Mouse (Mus musculus) cerebral cortex, adult 2 months (tissue): ENCODE results near the gene Sema3a.

Experiments used
- WGBS: fragments of 180-500 bp; shearing (Covaris S2); methylation state at CpG from one replicate; pipeline ENCODE4 v1.1.7; 2018; 5-methylcytosine and 5-hydroxymethylcytosine counted together

Sema3a gene

DNA sequence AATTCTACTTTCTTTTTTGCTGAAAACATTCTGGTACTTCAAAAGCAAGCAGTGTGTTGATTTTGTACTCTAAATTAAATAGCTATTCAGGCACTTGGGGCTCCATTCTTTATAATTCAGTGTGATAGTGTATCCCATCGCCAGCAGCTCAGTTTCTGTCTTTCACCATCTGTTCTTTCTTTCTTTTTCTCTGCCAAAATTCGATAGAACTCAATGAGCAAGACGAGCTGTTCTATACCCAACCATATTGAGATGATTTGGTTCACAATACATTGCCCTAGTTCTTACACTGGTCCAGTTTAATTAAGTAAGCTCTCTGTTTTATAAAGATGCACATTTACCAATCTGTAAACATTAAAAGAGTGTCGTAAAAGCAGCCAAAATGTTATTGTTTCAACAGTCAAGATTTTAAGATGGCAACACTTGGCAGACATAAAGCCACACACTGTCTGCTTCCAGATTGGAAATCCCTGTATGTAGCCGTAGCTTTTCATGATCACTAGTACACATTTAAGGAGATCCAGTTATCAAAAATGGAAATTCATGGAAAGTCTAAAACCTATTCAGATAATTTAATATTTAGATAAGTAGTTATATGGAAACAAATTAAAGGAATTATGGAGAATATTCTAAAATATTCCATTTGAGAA, 296.2 kb downstream of the Sema3a start:
- 24% methylated on average over 5 of the region's 5 CpGs for WGBS

DNA sequence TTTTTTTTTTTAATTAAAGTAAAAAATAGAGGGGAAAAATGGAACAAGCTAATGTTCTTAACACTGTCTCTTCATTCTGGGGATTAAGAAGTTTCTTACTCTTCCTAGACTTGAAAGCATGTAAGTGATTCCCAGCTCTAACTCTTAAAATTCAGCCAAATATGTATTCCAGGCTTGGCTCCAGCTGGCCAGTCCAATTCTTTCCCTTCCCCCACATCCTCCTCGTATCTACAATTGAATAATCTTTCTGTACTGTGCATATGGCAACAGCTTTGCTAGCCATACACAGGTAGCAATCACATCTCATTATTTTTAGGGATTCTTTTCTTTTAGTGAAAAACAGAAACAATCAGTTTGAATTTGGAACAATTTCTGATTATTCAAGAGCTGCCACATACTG, 303.5 kb downstream of the Sema3a start:
- WGBS: 15% methylated on average over 1 of the region's 1 CpGs

DNA sequence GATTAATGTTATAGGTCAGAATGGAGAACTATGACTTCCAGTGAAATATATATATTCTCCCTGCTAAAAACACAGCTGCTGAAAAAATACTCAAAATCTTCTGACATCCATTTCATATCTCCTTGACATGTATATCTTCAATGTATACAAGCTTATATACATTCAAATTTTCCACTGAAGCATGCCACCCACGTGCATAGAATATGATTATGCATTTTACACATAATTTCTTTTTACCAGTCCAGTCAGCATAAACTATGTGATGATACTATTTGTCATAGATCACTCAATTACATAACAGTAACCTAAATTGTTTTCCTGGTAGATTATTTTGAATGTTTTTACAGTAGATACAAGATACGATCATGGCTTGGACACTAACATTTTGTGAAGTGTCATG, 306.6 kb downstream of the Sema3a start:
- 79% methylated on average over 2 of the region's 2 CpGs for WGBS

DNA sequence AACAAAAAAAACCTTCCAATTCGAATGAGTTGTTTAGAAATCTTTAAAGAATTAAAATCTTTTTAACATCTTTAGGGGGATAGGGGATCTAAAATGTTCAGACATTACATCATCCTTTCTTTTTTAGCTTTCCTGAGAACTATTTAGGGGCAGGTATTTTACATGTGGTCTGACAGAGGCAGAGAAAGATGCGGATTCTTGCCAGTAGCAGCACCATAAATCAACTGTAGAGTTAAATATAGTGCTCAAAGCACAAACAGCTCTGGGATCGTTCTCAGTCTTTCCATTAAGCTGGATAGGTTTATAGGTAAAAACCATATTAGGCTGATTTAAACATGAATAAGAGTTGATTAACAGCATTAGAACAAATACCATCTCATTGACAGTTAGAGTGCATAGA, 307.4 kb downstream of the Sema3a start:
- WGBS: 57% methylated on average over 3 of the region's 3 CpGs

DNA sequence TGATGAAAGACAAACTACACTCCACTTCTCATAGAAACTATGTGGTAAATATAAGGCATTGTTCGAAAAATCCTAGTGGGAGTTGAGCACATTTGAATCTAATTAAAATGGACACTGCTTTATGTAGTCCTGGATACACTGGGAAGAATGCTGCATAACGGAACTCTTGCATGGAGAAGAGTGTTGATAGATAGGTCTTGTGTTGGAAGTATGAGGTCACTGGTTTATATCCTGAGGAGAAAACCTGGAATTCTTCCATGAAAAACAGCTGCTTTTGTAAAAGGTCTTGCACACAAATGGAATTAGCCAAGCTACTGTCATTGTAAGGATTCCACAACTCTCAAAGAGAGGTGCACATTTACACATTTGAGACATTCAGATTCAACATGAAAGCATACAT, 308.1 kb downstream of the Sema3a start:
- WGBS: 71% methylated on average over 2 of the region's 2 CpGs

DNA sequence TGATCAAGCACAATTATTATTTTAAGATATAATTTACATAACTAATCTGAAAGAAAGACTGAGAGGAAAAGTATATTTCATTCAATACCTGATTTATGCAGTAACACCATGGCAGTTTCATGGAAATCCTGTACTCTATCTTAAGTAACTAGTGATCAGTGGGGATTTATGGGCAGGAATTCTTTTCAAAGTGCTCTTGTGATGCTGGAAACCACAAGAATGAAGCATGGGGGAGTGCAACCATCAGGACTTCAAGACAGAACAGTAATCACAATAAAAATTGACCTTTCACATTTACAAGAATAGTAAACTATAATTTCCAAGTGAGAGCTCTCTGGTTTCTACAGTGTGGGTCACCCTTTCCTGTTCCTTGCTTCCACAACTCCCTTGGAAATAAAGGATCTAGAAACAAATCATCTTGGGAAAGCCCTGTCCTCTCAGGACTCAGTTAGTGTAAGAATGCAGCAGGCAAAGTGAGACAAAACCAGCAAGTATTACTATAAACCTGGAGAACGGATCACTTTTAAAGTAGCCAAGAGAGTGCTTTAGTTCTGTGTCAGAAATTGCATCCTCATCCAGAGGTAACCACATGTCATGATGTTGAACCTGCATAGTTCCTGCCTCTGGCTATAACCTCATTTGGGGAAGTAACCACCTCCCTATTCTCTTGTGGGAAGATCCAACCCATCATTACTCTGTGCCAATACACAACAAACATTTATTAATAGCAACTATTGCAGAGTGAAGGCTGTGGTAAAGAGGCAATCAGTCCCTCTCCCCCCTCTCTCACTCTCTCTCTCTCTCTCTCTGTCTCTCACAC, 335.2 kb downstream of the Sema3a start:
- WGBS: 80% methylated on average over 1 of the region's 1 CpGs

DNA sequence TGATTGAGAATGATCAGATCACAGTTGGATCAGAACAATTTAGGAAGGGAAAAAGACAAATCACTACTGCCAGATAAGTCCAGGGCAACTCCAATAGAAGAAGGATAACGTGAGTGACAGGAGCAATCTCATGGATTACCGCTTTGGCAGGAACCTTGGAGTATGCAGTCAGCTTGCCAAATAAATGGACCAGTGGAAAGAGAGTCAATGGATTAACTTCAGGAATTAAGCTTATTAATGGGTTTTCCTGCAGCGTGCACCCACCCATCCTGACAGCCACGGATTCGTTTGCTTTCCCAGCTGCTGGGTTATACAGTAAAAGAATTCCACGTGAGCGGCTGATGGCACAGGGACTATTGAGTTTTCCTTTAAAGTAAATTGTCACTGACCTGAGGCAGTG, 343.6 kb downstream of the Sema3a start:
- WGBS: 40% methylated on average over 7 of the region's 7 CpGs

DNA sequence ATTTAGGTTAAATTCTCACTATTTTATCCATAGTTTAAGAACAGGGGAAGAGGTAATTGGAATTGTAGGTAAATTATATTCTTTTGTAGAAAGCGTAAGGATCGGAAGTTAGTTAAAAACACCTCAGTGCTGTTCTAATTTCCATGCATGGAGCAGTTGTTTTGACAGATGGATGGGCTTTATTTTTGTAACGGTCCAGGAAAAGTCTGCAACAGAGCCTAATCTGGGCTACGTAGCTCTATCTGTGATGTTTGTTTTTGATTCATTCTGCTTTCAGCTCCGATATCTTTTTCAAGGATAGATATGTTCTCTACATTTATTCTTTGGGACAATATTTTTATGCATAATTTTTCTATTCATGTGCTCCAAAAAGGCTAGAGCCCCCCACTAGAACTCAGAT, 344.2 kb downstream of the Sema3a start:
- WGBS: 33% methylated on average over 5 of the region's 5 CpGs

DNA sequence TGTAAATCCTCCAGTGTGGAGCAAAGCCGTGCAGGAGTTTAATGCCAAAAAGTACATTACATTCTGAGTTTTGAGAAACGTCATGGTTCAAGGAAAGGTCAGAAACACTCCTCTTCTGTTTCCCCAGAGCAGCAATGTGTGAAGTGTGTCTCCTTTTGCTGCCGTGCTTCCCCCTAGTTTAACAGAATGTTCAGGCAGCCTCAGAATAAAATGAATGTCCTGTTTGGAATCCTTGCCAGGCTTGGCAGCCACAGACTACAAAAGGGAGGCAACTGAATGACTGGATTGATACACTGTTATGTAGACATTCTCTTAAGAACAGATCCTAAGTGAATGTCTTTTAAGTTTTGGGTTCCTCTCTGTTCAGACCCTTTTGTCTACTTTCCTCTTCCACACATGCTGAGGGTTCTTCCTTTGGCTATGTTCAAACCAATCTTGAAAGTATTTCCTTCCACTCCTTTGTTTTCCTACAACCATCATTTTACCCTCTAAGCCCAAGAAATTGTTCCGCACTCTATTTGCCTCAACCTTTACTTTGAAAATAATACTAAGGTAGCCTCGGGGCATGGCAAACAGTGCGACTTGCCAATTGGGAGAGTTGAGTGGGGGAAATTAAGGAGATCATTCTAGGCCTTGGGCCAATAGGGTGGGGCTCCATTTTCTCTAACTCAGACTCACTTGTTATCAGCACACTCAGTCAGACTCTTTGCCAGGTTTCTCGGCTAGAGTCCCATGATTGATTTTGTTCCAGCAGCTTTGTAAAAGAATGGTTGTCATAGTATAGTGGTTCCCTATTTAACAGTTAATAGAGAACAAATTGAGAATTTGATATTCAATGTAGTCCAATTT, 345.1 kb downstream of the Sema3a start:
- WGBS: 38% methylated on average over 7 of the region's 7 CpGs

DNA sequence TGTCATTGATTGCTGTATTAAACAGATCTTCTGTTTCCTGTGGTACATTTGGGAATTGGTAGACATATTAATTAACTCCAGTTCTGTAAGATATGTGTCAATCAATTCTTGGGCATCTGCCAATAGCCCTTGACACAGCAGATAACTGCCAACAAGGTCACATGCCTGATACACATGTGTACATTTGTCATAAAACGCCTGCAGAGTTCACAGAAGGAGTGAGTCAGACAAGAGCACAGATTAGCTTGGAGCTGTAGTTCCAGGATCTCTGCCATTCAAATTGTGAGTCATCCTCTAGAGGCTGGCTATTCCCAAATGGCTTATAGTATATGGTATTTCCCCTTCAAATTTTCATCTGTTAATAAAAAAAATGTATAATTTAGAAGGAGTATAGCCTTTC, 352.4 kb downstream of the Sema3a start:
- 31% methylated on average over 1 of the region's 1 CpGs for WGBS

DNA sequence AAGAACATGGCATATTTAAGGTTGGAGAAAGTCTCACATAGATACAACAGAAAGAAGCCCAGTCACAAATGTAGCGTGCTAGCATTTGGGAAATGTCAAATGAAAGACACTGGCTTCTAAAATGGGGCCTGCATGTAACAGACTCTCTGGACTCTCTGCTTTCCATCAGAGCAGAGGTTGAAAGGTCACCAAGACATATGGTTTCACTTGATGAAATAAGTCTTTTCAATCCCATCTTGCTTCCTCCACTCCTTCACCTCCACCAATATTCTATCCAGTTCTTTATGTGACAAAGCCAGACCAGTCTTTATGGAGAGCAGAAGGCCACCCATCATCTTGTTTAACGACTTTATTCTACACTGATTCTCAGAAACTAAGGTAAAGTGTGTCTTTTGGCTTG, 363.5 kb downstream of the Sema3a start:
- WGBS: 86% methylated on average over 2 of the region's 2 CpGs

DNA sequence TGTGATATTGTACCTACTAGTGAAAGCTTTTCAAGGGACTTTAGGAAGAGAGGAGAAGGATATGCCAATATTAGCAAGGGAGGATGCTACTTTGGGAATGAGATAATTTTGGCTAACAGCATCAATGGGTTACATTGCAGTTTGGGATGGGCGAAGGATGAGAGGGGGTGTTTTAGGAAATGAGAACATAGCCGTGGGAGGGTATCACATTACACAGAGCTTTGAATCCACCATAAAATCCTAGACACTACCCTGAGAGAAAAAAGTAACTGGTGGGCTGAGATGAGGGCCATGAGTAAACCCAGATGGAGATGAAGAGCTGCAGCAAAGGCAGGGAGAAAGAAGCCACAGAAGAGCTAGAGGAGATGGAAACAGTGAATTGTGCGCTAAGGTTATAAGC, 370.8 kb downstream of the Sema3a start:
- WGBS: 48% methylated on average over 3 of the region's 3 CpGs

DNA sequence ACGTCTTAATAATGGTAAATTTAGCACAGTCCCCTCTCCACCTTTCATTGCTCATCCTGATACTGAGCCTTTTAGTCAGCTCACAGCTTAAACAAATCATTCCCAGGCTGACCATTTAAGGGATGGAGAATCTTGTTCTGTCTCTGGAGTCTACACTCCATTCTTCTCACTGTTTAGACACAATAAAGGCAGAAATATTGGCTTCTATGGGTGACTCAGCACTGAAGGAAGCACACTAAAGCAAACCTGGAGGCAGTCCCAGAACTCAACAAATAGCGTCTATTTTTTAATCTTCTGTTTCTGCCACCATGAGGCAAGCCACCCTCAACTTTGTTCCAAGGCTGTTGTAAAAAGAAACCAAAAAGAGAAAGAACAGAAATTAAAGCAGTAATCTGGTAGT, 374.6 kb downstream of the Sema3a start:
- 21% methylated on average over 2 of the region's 2 CpGs for WGBS

DNA sequence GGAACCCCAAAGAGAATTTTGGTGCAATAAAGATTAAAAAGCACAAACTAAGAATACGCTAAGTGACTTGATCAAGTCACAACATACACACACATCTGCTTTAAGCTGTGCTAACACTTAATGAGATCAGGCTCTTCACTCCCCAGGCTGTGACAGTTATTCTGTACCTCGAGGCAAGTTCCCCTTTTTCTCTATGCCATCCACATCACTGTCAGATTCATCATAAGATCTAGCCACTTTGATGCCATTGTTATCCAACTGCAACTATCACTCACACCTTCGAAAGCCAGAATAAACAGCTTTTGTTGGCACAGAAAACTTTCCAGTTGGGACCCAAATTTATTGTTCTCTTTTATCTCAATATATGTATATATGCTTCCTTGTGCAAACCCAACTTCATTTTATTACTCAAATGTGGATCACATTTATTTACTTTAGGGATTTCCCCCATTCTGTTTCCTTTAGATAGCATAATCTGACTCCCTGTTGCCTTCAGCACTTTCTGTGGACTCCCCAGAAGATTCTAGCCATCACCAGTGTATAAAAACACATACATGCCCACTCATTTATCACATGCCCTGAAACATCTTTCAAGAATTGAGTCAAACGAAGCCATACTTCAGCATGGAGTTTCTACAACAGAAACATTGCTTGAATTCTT, 380.8 kb downstream of the Sema3a start:
- 65% methylated on average over 4 of the region's 4 CpGs for WGBS

DNA sequence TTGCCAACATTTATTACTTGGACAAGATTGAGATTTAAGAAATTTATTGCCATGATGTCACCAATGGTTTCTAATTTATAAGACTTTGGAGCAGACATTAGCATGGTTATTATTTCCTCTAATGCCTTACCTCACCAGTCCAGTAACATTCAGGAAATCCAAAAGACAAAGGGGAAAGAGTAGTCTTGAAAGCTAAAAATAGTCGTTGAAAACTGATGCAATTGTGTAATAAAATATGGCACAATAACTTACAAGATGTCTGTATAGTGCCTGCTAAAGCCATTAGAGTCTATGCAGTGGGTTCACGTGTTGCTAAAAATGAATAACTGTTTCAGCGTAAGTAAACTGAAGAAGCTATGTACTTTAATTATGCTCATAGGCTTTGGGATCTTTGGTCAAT, 383.9 kb downstream of the Sema3a start:
- WGBS: 85% methylated on average over 3 of the region's 3 CpGs

DNA sequence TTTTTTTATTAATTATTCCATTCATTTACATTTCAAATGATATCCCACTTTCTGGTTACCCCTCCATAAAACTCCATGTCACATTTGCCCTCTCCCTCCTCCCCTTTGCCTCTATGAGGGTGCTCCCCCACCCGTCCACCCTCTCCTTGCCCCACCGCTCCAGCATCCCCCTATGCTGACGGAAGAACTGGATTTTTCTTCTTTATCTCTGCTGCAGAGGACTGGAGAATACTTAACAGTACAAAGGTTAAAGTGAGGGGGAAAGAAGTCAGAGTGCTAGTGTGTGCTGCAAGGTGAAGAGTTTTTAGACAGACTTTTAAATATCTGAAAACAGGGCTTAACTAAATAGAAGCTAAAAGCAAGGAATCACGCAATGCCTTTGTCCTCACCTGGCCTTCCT, 391.8 kb downstream of the Sema3a start:
- WGBS: 96% methylated on average over 4 of the region's 4 CpGs

DNA sequence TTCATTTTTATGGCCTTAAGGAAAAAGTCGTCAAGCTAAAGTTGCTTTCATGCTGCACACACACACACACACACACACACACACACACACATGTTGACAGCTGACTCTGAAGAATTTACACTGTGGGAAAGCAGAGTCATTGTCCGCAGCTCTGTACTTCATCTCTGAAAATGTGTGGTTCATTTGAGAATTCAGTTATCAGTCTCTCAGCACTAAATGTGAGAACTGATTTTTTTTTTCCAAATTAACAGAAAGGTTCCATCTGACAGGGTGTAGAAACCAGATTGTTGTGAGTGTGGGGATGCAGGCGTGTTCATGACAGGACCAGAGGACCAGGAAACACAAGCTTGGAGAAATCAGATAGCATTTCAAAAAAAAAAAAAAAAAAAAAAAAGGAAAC, 400.4 kb downstream of the Sema3a start:
- WGBS: 68% methylated on average over 3 of the region's 3 CpGs

DNA sequence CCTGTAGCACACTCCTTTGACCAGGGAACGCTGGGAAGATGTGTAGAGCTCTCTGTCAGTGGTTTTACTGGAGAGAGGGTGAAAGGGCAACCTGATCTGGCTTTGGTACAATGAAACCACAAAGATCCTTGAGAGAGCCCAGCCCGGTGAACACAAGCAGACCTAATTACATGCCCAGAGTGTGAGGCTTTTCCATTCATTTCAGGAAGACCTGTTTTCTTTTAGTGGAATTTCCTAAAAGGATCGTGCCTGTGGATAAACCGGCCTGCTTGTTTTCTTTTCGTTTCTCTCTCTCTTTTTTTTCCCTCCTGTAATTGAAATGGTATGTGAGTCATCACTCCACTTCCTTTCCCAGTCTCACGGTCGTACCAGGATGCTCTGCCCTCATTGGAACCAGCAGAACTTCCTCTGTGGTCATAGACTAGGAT, 401.8 kb downstream of the Sema3a start:
- WGBS: 25% methylated on average over 7 of the region's 7 CpGs

DNA sequence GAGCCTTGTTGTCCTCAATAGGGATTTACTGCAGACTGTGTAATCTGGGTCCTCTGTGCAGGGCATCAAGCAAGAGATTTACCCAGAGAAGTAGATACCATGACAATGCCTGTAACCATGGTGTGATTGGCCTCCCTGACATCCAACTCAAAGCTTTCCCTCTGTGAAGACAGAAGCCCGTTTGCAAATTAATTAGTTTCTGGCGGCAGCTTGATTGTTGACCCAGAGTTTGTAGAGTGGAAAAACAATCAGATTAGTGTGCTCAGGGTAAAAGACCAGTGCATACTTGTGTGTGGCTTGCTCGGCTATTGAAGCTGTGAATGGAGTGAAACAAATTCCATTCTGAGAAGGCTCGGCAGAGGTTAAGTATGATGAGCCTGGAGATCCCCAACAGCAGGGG, 404.0 kb downstream of the Sema3a start:
- WGBS: 52% methylated on average over 4 of the region's 4 CpGs

DNA sequence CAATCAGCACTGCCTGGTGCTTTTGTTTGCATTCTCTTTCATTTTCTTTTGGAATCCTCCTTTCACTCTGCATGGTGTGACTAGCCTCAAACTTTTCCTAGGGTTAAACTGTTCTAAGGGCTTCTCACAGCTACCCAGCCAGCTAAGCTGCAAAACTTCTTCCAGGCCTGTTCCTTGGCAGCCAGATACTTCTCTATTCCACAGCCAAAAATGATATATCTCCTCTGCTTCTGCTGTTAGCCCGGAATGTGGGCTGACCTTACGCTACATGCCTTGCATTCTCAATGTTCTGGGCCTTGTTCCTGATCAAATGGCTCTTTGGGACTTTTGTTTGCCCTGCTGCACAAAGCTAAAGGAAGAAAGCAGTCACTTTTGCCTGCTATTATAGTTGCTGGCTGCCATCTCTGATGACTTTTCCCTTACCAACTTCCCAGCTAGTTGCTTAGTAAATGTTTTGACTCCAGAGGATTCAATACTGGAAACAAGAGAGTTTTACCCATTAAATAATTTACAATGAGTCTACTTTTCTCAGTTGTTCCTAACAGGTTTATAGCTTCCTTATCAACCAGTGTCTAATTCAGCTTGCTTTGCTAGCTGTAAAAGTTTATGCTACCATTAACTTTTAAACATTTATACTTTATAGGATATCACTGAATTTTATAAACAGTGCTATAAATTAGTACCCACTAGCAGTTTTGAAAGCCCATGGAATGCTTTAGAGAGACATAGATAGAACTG, 422.4 kb downstream of the Sema3a start:
- WGBS: 41% methylated on average over 2 of the region's 2 CpGs

DNA sequence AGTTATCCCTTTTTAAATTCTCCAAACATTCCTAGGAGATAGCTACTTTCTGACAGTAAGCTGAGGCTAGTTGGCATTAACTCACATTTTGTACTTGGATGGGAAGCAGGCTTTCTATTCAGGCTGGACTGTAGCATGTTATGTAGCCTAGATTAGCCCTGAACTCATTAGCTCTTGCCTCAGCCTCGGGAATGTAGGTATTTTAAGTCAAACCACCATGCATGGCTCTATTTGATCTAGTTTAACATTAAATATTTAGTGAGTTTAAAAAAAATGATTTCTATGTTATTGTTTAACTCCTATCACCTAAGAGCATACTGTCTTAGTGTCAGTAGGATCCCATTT, 423.0 kb downstream of the Sema3a start:
- 58% methylated on average over 1 of the region's 1 CpGs for WGBS
